Mouse (Mus musculus) ES-Bruce4 (cell line): ENCODE measurements around the gene Kri1. TPM values are rescaled to one million over a fixed set of nuclear protein-coding genes. Genes with fewer than 3 reads are reported as not detected.

Experiments
- H3K27ac ChIP-seq: 2 replicates; pipeline ENCODE4 v1.5.1; 2012; ENCODE audit warnings: low read length, inconsistent platforms; ENCODE audit not compliant: insufficient read depth
- H3K27me3 ChIP-seq: 2 replicates; pipeline ENCODE4 v1.6.1; 2012; ENCODE audit warnings: mild to moderate bottlenecking, low read length, inconsistent platforms; ENCODE audit not compliant: control insufficient read depth, poor library complexity, insufficient read depth, severe bottlenecking
- H3K36me3 ChIP-seq: 2 replicates; pipeline ENCODE4 v1.6.1; 2012; ENCODE audit warnings: inconsistent platforms, mild to moderate bottlenecking, low read length, moderate library complexity; ENCODE audit not compliant: control insufficient read depth, poor library complexity, insufficient read depth, severe bottlenecking
- H3K4me1 ChIP-seq: one replicate; pipeline ENCODE4 v1.8.1; 2011; ENCODE audit warnings: low read length; ENCODE audit not compliant: control insufficient read depth, insufficient read depth
- H3K4me3 ChIP-seq: 2 replicates; pipeline ENCODE4 v1.5.1; 2011; ENCODE audit warnings: low read depth, mild to moderate bottlenecking, low read length
- H3K9ac ChIP-seq: 2 replicates; pipeline ENCODE4 v1.6.1; 2012; ENCODE audit warnings: low read depth, mild to moderate bottlenecking, inconsistent platforms; ENCODE audit not compliant: poor library complexity, severe bottlenecking
- H3K9me3 ChIP-seq: replicated peaks from 2 replicates; pipeline ENCODE4 v1.6.1; 2012; ENCODE audit warnings: mild to moderate bottlenecking, low read length, inconsistent platforms; ENCODE audit not compliant: control insufficient read depth, poor library complexity, insufficient read depth, severe bottlenecking
- CTCF ChIP-seq: IDR thresholded peaks from one replicate; pipeline ENCODE4 v1.8.1; 2011; ENCODE audit warnings: low read depth, low read length
- EP300 ChIP-seq: IDR thresholded peaks from 2 replicates; pipeline ENCODE4 v1.6.1; 2011; ENCODE audit warnings: low read depth, low read length; ENCODE audit not compliant: insufficient read depth
- POLR2A ChIP-seq: IDR thresholded peaks from one replicate; pipeline ENCODE4 v1.8.1; 2011; ENCODE audit warnings: low read length; ENCODE audit not compliant: insufficient read depth
- polyA plus RNA-seq: library from polyadenylated mRNA; stranded (reverse); fragments of >200 nt; gene quantifications from 2 replicates; pipeline ENCODE4 v1.2.4, GENCODE M21; 2011; ENCODE audit warnings: low read depth; ENCODE audit not compliant: missing spikeins, insufficient read depth, insufficient read length

The Kri1 gene
- polyA plus RNA-seq, 1 experiment = 41.7 TPM

DNA sequence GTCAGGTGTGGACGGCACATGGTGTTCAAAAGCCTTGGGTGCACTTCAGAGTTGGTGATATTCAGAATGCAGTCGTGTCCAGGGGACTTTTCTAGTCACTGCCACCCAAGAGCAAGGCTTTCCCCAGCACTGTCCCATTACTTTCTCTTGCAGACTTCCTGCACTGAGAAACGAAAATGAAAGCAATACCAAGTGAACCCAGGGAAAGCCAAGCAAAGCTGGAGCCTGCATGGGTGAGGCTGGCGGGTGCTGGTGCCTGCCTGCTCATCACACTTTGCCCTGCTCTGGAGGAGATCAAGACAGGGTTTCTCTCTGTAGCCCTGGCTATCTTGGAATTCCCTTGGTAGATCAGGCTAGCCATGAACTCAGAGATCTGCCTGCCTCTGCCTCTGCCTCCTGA is 52.4 kb downstream of the Kri1 start:
- Histone ChIP-seq H3K4me1 (peaks cover 9% of the 10 kb centered on the region), H3K27me3 (no peaks in the 10 kb centered on the region), H3K9ac (no peak overlapping the region), H3K9me3 (no peaks in the 10 kb centered on the region), H3K4me3 (no peak overlapping the region), H3K36me3 (no peaks in the 10 kb centered on the region), H3K27ac (no peak overlapping the region)
- TF ChIP-seq CTCF (no peak), EP300 (no peak), POLR2A (no peak)

DNA sequence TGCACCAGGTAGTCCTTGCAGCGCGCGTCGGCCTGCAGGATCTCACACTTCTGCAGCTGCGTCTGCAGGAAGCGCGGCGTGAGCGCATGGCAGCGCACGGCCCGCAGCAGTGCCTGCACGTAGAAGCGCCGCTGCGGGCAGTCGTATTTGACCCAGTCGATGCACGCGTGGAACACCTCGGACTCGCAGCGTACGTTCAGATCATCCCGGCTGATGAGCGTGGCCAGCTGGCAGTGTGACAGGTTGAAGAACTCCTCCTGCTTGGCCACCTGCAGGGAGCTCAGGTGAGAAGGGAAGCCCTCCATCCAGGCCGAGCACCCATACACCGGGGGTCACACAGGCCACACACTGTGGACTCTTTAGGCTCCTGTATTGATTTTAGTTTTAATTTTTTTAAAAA is 54.0 kb downstream of the Kri1 start:
- Histone ChIP-seq H3K9me3 (no peaks in the 10 kb centered on the region), H3K27ac (no peak overlapping the region), H3K9ac (peak overlapping the region; percentile 20), H3K4me3 (peak overlapping the region; percentile 45), H3K27me3 (no peaks in the 10 kb centered on the region), H3K36me3 (no peaks in the 10 kb centered on the region), H3K4me1 (peaks cover 9% of the 10 kb centered on the region)
- no peak for TF ChIP-seq EP300
- no peak for TF ChIP-seq POLR2A
- no peak for TF ChIP-seq CTCF

GRCm38 (mm10) chr9:21233366-21233765 is 54.4 kb downstream of the Kri1 start:
- Histone ChIP-seq H3K4me1 (peaks cover 9% of the 10 kb centered on the region), H3K27ac (no peak overlapping the region), H3K9ac (peak overlapping the region; percentile 20), H3K4me3 (peak overlapping the region; percentile 45), H3K36me3 (no peaks in the 10 kb centered on the region), H3K27me3 (no peaks in the 10 kb centered on the region), H3K9me3 (no peaks in the 10 kb centered on the region)
- no peak for TF ChIP-seq CTCF

GRCm38 (mm10) chr9:21232867-21233266 is 54.9 kb downstream of the Kri1 start:
- TF ChIP-seq EP300 (no peak), CTCF (no peak), POLR2A (no peak)
- Histone ChIP-seq H3K4me3 (no peak overlapping the region), H3K36me3 (no peaks in the 10 kb centered on the region)

DNA sequence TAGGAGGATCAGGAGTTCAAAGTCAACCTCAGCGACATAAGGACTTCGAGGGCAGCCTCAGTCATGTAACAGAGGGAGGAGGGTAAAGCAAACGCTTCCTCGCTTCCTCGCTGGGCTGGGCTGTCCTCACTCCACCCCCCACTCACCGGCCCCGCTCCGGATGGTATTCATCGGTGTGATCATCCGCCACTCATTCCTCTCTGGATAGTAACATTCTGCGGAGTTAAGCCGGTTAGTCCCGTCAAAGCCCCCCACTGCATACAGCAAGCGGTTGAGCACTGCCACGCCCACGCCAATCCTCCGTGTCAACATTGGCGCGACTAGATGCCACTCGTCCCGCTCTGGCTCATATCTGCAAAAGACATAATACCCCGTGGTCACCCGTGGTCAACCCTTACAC is 56.2 kb downstream of the Kri1 start:
- Histone ChIP-seq H3K9me3 (no peaks in the 10 kb centered on the region), H3K9ac (no peak overlapping the region), H3K36me3 (no peaks in the 10 kb centered on the region), H3K27me3 (no peaks in the 10 kb centered on the region), H3K4me3 (no peak overlapping the region), H3K27ac (no peak overlapping the region), H3K4me1 (peaks cover 9% of the 10 kb centered on the region)
- TF ChIP-seq POLR2A = no peak
- TF ChIP-seq CTCF = no peak
- no peak for TF ChIP-seq EP300

More at GRCm38 (mm10) chr9:21232867-21233266, 54.9 kb downstream of the Kri1 start:
- Histone ChIP-seq H3K27me3 (no peaks in the 10 kb centered on the region), H3K27ac (no peak overlapping the region), H3K9me3 (no peaks in the 10 kb centered on the region), H3K9ac (no peak overlapping the region), H3K4me1 (peaks cover 9% of the 10 kb centered on the region)

- Histone ChIP-seq H3K27ac (no peak overlapping the region), H3K36me3 (no peaks in the 10 kb centered on the region), H3K9me3 (no peaks in the 10 kb centered on the region), H3K9ac (0 out of 2 replicates have a peak overlapping the region, but pooled peaks have one; percentile 7), H3K4me1 (peaks cover 9% of the 10 kb centered on the region), H3K27me3 (no peaks in the 10 kb centered on the region), H3K4me3 (peak overlapping the region; percentile 25)
- TF ChIP-seq POLR2A (peak; percentile 87), EP300 (peak; percentile 86), CTCF (no peak)
Observed at GRCm38 (mm10) chr9:21227342-21227741, 60.4 kb downstream of the Kri1 start.
